Mouse (Mus musculus): ENCODE results near the gene Oca2. TPM values are rescaled to one million over a fixed set of nuclear protein-coding genes. Genes with fewer than 3 reads are reported as not detected.

The Oca2 gene
- total RNA-seq, 2 experiments from 2014 or later = not detected

Other genes with a start within 250 kb of the Oca2 start
- gene Nipa1, start 219.8 kb upstream of the Oca2 start, total RNA-seq (2014; fragmentation: Nextera tagmentation) = 12.6 and 16.9 TPM in 2 replicates
- gene Nipa1, start 219.8 kb upstream of the Oca2 start, total RNA-seq (2017) = 25.5 and 31.7 TPM in 2 replicates
- gene Herc2, start 189.6 kb upstream of the Oca2 start, total RNA-seq (2014; fragmentation: Nextera tagmentation) = 41.7 and 59.7 TPM in 2 replicates
- gene Herc2, start 189.6 kb upstream of the Oca2 start, total RNA-seq (2017) = 30.8 and 51.5 TPM in 2 replicates

Data from megakaryocyte-erythroid progenitor cell, adult 5-6 weeks (primary cell).